Mouse (Mus musculus): Measurements from ENCODE around the gene Cep152. TPM values are rescaled to one million over a fixed set of nuclear protein-coding genes. Genes with fewer than 3 reads are reported as not detected.

The Cep152 gene
- polyA plus RNA-seq, 1 experiment from 2014 or later, result 7.4 TPM

DNA sequence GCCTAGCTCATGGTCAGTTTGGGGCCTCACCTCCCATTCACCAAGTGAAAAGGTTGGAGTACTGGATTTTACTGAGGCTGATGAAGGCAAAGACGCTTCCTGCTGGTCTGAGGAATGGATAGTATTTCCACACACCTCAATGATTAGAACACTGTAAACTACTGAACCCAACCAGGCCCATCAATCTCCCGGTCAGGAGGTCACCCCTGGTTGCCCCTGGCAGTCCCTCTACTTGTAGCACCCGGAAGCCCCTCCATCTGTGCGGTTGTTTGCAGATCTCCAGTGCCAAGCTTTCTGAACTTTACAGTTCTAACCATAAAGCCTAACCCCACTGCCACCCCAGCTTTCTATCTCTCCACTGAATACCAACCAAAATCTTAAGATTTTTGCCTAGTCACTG is 36.2 kb upstream of the Cep152 start:
- Histone ChIP-seq H3K9ac (replicated peaks; ENCODE audit: low read length) (peak overlapping the region; percentile 67), H3K9me3 (ENCODE audit: low read length) (no peaks in the 10 kb centered on the region), H3K4me1 (ENCODE audit: insufficient read depth, low read length) (peaks cover 8% of the 10 kb centered on the region), H3K4me2 (replicated peaks; ENCODE audit: low read depth, low read length) (peak overlapping the region; percentile 68), H3K36me3 (ENCODE audit: insufficient read depth, low read length) (no peaks in the 10 kb centered on the region), H3K27ac (ENCODE audit: low read length) (no peak overlapping the region), H3K4me3 (ENCODE audit: low read length) (peak overlapping the region; percentile 46), H3K27me3 (ENCODE audit: insufficient read depth, low read length) (no peaks in the 10 kb centered on the region)
- 21% methylated on average over 4 of the region's 4 CpGs for WGBS
- ATAC-seq (ENCODE audit: low FRiP score, low TSS enrichment), result peak; percentile 50

GRCm38 (mm10) chr2:125660537-125661130 is 35.7 kb upstream of the Cep152 start:
- peak overlapping the region; percentile 68 for H3K4me2 ChIP-seq (replicated peaks; ENCODE audit: low read depth, low read length)
- WGBS, result 19% methylated on average over 20 of the region's 20 CpGs
- ATAC-seq (ENCODE audit: low FRiP score, low TSS enrichment), result peak; percentile 63
- peak overlapping the region; percentile 46 for H3K4me3 ChIP-seq (ENCODE audit: low read length)
- no peaks in the 10 kb centered on the region for H3K27me3 ChIP-seq (ENCODE audit: insufficient read depth, low read length)
- peak overlapping the region; percentile 37; the same call in 1 of the 2 replicates for H3K27ac ChIP-seq (ENCODE audit: low read length)
- peak overlapping the region; percentile 67 for H3K9ac ChIP-seq (replicated peaks; ENCODE audit: low read length)
- H3K36me3 ChIP-seq (ENCODE audit: insufficient read depth, low read length), result no peaks in the 10 kb centered on the region
- no peaks in the 10 kb centered on the region for H3K9me3 ChIP-seq (ENCODE audit: low read length)
- H3K4me1 ChIP-seq (ENCODE audit: insufficient read depth, low read length), result peaks cover 8% of the 10 kb centered on the region

DNA sequence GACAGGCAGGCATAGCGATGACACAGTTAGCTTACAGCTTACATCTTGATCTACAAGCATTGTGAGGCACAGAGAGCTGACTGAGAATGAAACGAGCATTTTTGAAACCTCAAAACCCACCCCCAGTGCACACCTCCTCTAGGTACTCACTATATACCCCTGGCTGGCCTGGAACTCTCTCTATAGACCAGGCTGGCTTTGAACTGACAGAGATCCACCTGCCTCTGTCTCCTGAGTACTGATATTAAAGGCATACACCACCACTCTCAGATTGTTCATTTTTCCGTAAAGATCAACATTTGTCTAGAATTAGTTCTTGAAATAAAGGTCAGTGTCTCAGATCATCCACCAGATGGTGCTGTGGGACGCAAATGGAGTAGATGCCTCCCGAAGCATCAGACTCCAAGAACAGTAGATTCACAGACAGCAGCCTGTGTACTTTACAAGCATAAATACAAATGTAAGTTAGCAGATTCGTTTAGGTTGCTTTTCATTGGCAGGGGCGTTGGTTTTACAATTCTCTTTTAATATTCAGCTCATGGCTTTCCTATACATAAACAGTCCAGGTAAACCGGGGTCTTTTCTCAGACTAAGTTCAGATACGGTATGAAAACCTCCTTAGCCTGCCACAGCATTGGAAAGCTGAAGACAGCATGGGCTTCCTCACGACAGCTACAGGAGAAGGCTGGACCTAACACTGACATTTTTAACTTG is 35.1 kb upstream of the Cep152 start:
- peak overlapping the region; percentile 46 for H3K4me3 ChIP-seq (ENCODE audit: low read length)
- H3K27ac ChIP-seq (ENCODE audit: low read length), result peak overlapping the region; percentile 37; the same call in 1 of the 2 replicates
- H3K4me1 ChIP-seq (ENCODE audit: insufficient read depth, low read length), result peaks cover 8% of the 10 kb centered on the region
- no peaks in the 10 kb centered on the region for H3K27me3 ChIP-seq (ENCODE audit: insufficient read depth, low read length)
- H3K36me3 ChIP-seq (ENCODE audit: insufficient read depth, low read length), result no peaks in the 10 kb centered on the region
- H3K4me2 ChIP-seq (replicated peaks; ENCODE audit: low read depth, low read length), result peak overlapping the region; percentile 68
- WGBS, result 13% methylated on average over 10 of the region's 10 CpGs
- no peaks in the 10 kb centered on the region for H3K9me3 ChIP-seq (ENCODE audit: low read length)
- peak; percentile 73 for ATAC-seq (ENCODE audit: low FRiP score, low TSS enrichment)
- peak overlapping the region; percentile 67 for H3K9ac ChIP-seq (replicated peaks; ENCODE audit: low read length)

DNA sequence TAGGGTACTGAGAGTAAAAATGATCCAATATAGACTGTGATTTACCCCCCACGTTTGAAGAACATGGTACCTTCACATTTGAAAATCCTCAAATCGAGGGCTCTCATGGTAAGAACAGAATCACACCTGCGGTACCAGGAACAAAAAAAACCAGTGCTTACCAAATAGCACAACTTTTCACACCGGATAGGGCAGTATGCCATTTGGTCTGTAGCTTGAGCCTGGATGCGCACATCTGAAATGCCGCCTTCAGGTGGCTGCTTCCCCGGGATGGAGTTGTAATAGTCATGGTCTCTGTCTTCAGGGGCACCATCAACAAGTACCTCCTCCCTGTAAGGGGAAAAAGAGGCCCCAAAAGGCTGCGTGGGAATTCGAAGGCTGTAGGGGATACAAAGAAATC is 30.5 kb upstream of the Cep152 start:
- Histone ChIP-seq H3K9ac (replicated peaks; ENCODE audit: low read length) (no peak overlapping the region), H3K36me3 (ENCODE audit: insufficient read depth, low read length) (no peaks in the 10 kb centered on the region), H3K4me1 (ENCODE audit: insufficient read depth, low read length) (peaks cover 2% of the 10 kb centered on the region; the same call in 1 of the 2 replicates), H3K27me3 (ENCODE audit: insufficient read depth, low read length) (no peaks in the 10 kb centered on the region), H3K4me3 (ENCODE audit: low read length) (no peak overlapping the region), H3K27ac (ENCODE audit: low read length) (no peak overlapping the region), H3K9me3 (ENCODE audit: low read length) (no peaks in the 10 kb centered on the region), H3K4me2 (replicated peaks; ENCODE audit: low read depth, low read length) (no peak overlapping the region)
- 91% methylated on average over 9 of the region's 9 CpGs for WGBS
- ATAC-seq (ENCODE audit: low FRiP score, low TSS enrichment), result no peak

- no peak overlapping the region for H3K27ac ChIP-seq (ENCODE audit: low read length)
- no peaks in the 10 kb centered on the region for H3K4me1 ChIP-seq (ENCODE audit: insufficient read depth, low read length)
- no peaks in the 10 kb centered on the region for H3K36me3 ChIP-seq (ENCODE audit: insufficient read depth, low read length)
- no peak overlapping the region for H3K4me3 ChIP-seq (ENCODE audit: low read length)
- 84% methylated on average over 2 of the region's 2 CpGs for WGBS
- no peak overlapping the region for H3K4me2 ChIP-seq (replicated peaks; ENCODE audit: low read depth, low read length)
- no peak overlapping the region for H3K9ac ChIP-seq (replicated peaks; ENCODE audit: low read length)
- no peaks in the 10 kb centered on the region for H3K27me3 ChIP-seq (ENCODE audit: insufficient read depth, low read length)
- H3K9me3 ChIP-seq (ENCODE audit: low read length), result no peaks in the 10 kb centered on the region
- ATAC-seq (ENCODE audit: low FRiP score, low TSS enrichment), result no peak
Measured at GRCm38 (mm10) chr2:125653286-125653685, 28.4 kb upstream of the Cep152 start.

DNA sequence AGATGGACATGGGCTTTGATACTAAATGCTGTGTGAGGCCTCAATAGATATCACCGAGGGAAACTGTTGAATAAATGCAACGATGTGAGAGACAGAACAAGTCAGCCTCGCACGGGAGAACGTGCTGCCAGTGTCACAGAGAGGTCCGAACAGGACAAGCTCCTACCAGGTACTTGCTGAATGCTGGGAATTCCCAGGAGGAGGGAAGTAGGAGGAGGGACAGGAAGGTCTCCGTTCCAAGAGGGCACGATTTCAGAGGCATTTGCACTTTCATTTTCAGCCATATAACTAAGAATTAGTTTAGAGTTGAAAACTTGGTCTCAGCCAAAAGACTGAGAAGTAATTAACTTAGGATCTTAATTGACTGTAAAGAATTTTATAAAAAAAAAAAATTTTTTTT is 26.6 kb upstream of the Cep152 start:
- 79% methylated on average over 8 of the region's 8 CpGs for WGBS
- Histone ChIP-seq H3K4me3 (ENCODE audit: low read length) (no peak overlapping the region), H3K9me3 (ENCODE audit: low read length) (no peaks in the 10 kb centered on the region), H3K27me3 (ENCODE audit: insufficient read depth, low read length) (no peaks in the 10 kb centered on the region), H3K4me2 (replicated peaks; ENCODE audit: low read depth, low read length) (no peak overlapping the region), H3K4me1 (ENCODE audit: insufficient read depth, low read length) (no peaks in the 10 kb centered on the region), H3K36me3 (ENCODE audit: insufficient read depth, low read length) (no peaks in the 10 kb centered on the region), H3K9ac (replicated peaks; ENCODE audit: low read length) (no peak overlapping the region), H3K27ac (ENCODE audit: low read length) (no peak overlapping the region)
- no peak for ATAC-seq (ENCODE audit: low FRiP score, low TSS enrichment)

- Histone ChIP-seq H3K4me1 (ENCODE audit: insufficient read depth, low read length) (no peaks in the 10 kb centered on the region), H3K4me3 (ENCODE audit: low read length) (no peak overlapping the region), H3K27me3 (ENCODE audit: insufficient read depth, low read length) (no peaks in the 10 kb centered on the region), H3K9ac (replicated peaks; ENCODE audit: low read length) (no peak overlapping the region), H3K9me3 (ENCODE audit: low read length) (no peaks in the 10 kb centered on the region), H3K27ac (ENCODE audit: low read length) (no peak overlapping the region), H3K4me2 (replicated peaks; ENCODE audit: low read depth, low read length) (no peak overlapping the region), H3K36me3 (ENCODE audit: insufficient read depth, low read length) (no peaks in the 10 kb centered on the region)
- WGBS, result 78% methylated on average over 14 of the region's 14 CpGs
- no peak for ATAC-seq (ENCODE audit: low FRiP score, low TSS enrichment)
Measured at GRCm38 (mm10) chr2:125650742-125651352, 25.9 kb upstream of the Cep152 start.

- no peak for ATAC-seq (ENCODE audit: low FRiP score, low TSS enrichment)
- no peaks in the 10 kb centered on the region for H3K9me3 ChIP-seq (ENCODE audit: low read length)
- H3K27ac ChIP-seq (ENCODE audit: low read length), result no peak overlapping the region
- H3K36me3 ChIP-seq (ENCODE audit: insufficient read depth, low read length), result no peaks in the 10 kb centered on the region
- no peak overlapping the region for H3K4me2 ChIP-seq (replicated peaks; ENCODE audit: low read depth, low read length)
- H3K4me1 ChIP-seq (ENCODE audit: insufficient read depth, low read length), result no peaks in the 10 kb centered on the region
- WGBS, result 82% methylated on average over 5 of the region's 5 CpGs
- H3K9ac ChIP-seq (replicated peaks; ENCODE audit: low read length), result no peak overlapping the region
- no peaks in the 10 kb centered on the region for H3K27me3 ChIP-seq (ENCODE audit: insufficient read depth, low read length)
- H3K4me3 ChIP-seq (ENCODE audit: low read length), result no peak overlapping the region
Measured at GRCm38 (mm10) chr2:125650038-125650437, 25.1 kb upstream of the Cep152 start.

DNA sequence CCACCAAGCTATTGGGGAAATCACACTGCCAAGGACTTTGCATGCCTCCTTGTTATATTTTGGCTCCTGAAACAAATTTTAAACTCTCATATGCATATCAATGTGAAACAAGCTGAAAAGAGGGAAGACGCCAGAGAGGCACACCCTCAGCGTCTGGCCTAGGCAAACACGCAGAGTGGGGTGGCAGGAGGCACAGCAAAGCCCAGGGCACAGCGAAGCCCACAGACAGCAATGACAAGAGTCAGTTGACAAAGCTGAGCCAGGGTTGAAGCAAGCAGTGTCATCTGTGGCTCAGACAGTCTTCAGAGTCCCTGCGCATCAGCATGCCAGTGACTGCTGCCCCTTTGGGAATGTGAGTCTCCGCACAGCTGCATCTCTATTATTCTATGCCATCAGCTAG is 20.0 kb upstream of the Cep152 start:
- H3K4me2 ChIP-seq (replicated peaks; ENCODE audit: low read depth, low read length), result no peak overlapping the region
- H3K9me3 ChIP-seq (ENCODE audit: low read length), result no peaks in the 10 kb centered on the region
- 89% methylated on average over 6 of the region's 6 CpGs for whole genome bisulfite sequencing
- H3K4me1 ChIP-seq (ENCODE audit: insufficient read depth, low read length), result no peaks in the 10 kb centered on the region
- no peaks in the 10 kb centered on the region for H3K27me3 ChIP-seq (ENCODE audit: insufficient read depth, low read length)
- H3K36me3 ChIP-seq (ENCODE audit: insufficient read depth, low read length), result no peaks in the 10 kb centered on the region
- no peak for ATAC-seq (ENCODE audit: low FRiP score, low TSS enrichment)
- H3K4me3 ChIP-seq (ENCODE audit: low read length), result no peak overlapping the region
- H3K9ac ChIP-seq (replicated peaks; ENCODE audit: low read length), result no peak overlapping the region
- no peak overlapping the region for H3K27ac ChIP-seq (ENCODE audit: low read length)

DNA sequence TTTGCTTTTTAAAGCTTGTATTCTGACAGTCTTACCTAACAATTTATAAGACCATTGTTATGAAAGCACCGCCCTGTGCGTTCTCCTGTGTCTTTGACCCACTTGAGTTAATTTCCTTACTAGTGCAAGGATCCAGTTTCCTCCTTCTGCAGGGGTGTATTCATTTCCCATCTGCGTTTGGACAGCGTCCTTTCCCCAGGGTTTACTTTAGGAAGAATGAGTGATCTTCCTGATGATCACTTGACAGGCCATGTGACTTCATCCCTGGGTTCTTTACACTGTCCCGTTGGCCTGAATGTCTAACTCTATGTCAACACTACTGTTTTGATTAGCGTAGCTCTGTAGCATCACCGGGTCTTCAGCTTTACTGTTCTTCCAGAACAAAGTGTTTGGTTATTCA is 12.4 kb upstream of the Cep152 start:
- no peak for ATAC-seq (ENCODE audit: low FRiP score, low TSS enrichment)

More for the DNA sequence above, 12.4 kb upstream of the Cep152 start:
- no peak overlapping the region for H3K9ac ChIP-seq (replicated peaks; ENCODE audit: low read length)
- WGBS, result 38% methylated on average over 7 of the region's 7 CpGs
- no peak overlapping the region for H3K27ac ChIP-seq (ENCODE audit: low read length)
- no peak overlapping the region for H3K4me3 ChIP-seq (ENCODE audit: low read length)
- H3K36me3 ChIP-seq (ENCODE audit: insufficient read depth, low read length), result no peaks in the 10 kb centered on the region
- H3K4me1 ChIP-seq (ENCODE audit: insufficient read depth, low read length), result no peaks in the 10 kb centered on the region
- H3K9me3 ChIP-seq (ENCODE audit: low read length), result no peaks in the 10 kb centered on the region
- H3K4me2 ChIP-seq (replicated peaks; ENCODE audit: low read depth, low read length), result no peak overlapping the region
- no peaks in the 10 kb centered on the region for H3K27me3 ChIP-seq (ENCODE audit: insufficient read depth, low read length)

All from kidney, embryonic 16.5 days (tissue).